Mouse (Mus musculus) kidney, embryonic 14.5 days (tissue): Measurements from ENCODE around the gene Tgfb1i1. TPM values are rescaled to one million over a fixed set of nuclear protein-coding genes. Genes with fewer than 3 reads are reported as not detected.

Experiments used
- ATAC-seq: fragments of 200-750 bp; cut with Nextera tagmentation; 2 replicates; pipeline ENCODE4 v1.8.0; 2017; ENCODE audit warnings: moderate number of reproducible peaks, mild to moderate bottlenecking, moderate TSS enrichment, moderate library complexity; ENCODE audit not compliant: low FRiP score, low TSS enrichment
- H3K27ac ChIP-seq: fragments of 300-500 bp; sonication (generic); 2 replicates; pipeline ENCODE4 v1.5.1; 2014; ENCODE audit warnings: low read depth, mild to moderate bottlenecking, low read length, moderate library complexity, mixed read lengths
- H3K27me3 ChIP-seq: fragments of 300-500 bp; sonication (generic); 2 replicates; pipeline ENCODE4 v1.6.1; 2014; ENCODE audit warnings: mild to moderate bottlenecking, low read length; ENCODE audit not compliant: control insufficient read depth, insufficient read depth
- H3K36me3 ChIP-seq: fragments of 300-500 bp; sonication (generic); 2 replicates; pipeline ENCODE4 v1.6.1; 2014; ENCODE audit warnings: low read length, mixed read lengths; ENCODE audit not compliant: control insufficient read depth, insufficient read depth
- H3K4me1 ChIP-seq: fragments of 300-500 bp; sonication (generic); 2 replicates; pipeline ENCODE4 v1.6.1; 2014; ENCODE audit warnings: low read length, mixed read lengths; ENCODE audit not compliant: control insufficient read depth, insufficient read depth
- H3K4me2 ChIP-seq: fragments of 300-500 bp; sonication (generic); replicated peaks from 2 replicates; pipeline ENCODE4 v1.6.1; 2014; ENCODE audit warnings: low read depth, mild to moderate bottlenecking, low read length
- H3K4me3 ChIP-seq: fragments of 300-500 bp; sonication (generic); 2 replicates; pipeline ENCODE4 v1.5.1; 2014; ENCODE audit warnings: mild to moderate bottlenecking, low read length
- H3K9ac ChIP-seq: fragments of 300-500 bp; sonication (generic); 2 replicates; pipeline ENCODE4 v1.6.1; 2014; ENCODE audit warnings: low read depth, mild to moderate bottlenecking, low read length, moderate library complexity
- H3K9me3 ChIP-seq: fragments of 300-500 bp; sonication (generic); 2 replicates; pipeline ENCODE4 v1.6.1; 2016; ENCODE audit warnings: low read length; ENCODE audit not compliant: control insufficient read depth
- WGBS: fragments of 180-500 bp; shearing (Covaris S2); extraction: QIAGEN DNeasy Blood & Tissue Kit; methylation state at CpG from one replicate; pipeline ENCODE4 v1.1.7; 2014; 5-methylcytosine and 5-hydroxymethylcytosine counted together
- polyA plus RNA-seq: library from polyadenylated mRNA; unstranded; fragments of >200 nt; fragmentation: Nextera tagmentation; extraction: Ambion mirVana; gene quantifications from 2 replicates; pipeline ENCODE4 v1.2.1, GENCODE M21; 2014

Tgfb1i1 gene
- polyA plus RNA-seq, 1 experiment from 2014 or later, result 61.7 TPM

DNA sequence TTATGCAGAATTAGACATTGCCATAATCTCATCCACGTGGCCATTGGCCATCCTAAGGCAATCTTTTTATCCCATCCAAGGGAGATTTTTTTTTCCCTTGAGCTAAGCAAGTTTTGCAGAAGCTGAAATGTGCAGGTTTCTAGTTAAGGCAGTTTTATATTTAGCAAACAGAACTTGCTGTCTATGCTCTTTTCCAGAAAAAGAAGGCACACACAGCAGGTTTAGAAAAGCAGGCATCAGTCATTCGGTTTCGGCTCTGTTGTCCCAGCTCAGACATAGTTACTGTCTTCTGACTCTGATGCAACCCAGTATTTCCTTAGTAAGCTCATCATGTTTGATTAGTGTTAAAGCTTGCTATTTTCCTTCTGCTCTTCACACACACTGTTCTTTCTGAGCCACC lies 25.7 kb upstream of the Tgfb1i1 start:
- Histone ChIP-seq H3K27me3 (no peaks in the 10 kb centered on the region), H3K9ac (no peak overlapping the region), H3K36me3 (no peaks in the 10 kb centered on the region), H3K4me2 (no peak overlapping the region), H3K9me3 (no peaks in the 10 kb centered on the region), H3K4me1 (no peaks in the 10 kb centered on the region), H3K4me3 (no peak overlapping the region), H3K27ac (no peak overlapping the region)
- ATAC-seq, result no peak
- WGBS, result 90% methylated on average over 3 of the region's 3 CpGs

DNA sequence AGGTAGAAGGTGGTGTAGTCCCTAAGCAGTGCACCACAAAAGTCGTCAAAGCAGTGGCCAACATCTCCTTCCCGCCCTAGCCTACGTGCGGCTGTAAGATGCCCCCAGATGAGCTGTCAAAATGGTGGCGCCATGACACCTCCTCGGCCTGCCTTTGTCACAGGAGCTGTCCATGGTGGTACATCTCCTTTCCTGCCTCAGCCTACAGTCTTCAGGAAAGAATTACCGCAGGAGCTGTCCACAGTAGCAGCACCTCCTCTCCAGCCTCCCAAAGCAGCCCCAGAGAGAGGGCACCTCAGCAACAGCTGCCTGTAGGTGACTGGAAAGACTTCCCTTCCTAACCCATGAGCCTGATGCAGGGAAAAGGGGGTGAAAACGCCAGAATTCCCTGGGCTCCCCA lies 14.9 kb upstream of the Tgfb1i1 start:
- Histone ChIP-seq H3K27me3 (0 out of 2 replicates have a peak, but pooled peaks cover 4% of the 10 kb centered on the region), H3K4me1 (peaks cover 3% of the 10 kb centered on the region), H3K9ac (no peak overlapping the region), H3K4me3 (no peak overlapping the region), H3K9me3 (no peaks in the 10 kb centered on the region), H3K4me2 (no peak overlapping the region), H3K27ac (no peak overlapping the region), H3K36me3 (peaks cover 3% of the 10 kb centered on the region; the same call in 1 of the 2 replicates)
- WGBS, result 48% methylated on average over 8 of the region's 8 CpGs
- ATAC-seq, result no peak

DNA sequence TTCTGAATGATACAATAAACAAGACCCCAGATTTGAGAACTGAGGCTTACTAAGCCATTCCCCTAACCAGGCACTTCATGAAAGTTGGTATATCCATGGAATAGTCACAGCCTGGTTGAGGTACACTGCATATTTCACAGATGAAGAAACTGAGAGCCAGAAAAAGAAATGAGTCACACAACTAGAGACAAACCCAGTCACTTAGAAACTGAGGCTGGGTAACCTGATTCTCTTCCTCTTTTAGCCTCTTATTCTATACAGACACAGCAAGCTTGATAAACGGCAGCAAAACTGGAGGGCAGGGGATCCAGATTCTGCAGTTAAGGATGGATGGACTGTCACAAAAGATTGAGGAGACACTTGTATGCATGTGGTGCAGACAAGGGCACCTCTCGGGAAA lies 11.8 kb upstream of the Tgfb1i1 start:
- Histone ChIP-seq H3K4me3 (no peak overlapping the region), H3K27ac (no peak overlapping the region), H3K27me3 (0 out of 2 replicates have a peak, but pooled peaks cover 4% of the 10 kb centered on the region), H3K9me3 (no peaks in the 10 kb centered on the region), H3K9ac (no peak overlapping the region), H3K4me2 (no peak overlapping the region), H3K4me1 (peaks cover 5% of the 10 kb centered on the region), H3K36me3 (peaks cover 3% of the 10 kb centered on the region; the same call in 1 of the 2 replicates)
- no peak for ATAC-seq
- 92% methylated on average over 2 of the region's 2 CpGs for WGBS

DNA sequence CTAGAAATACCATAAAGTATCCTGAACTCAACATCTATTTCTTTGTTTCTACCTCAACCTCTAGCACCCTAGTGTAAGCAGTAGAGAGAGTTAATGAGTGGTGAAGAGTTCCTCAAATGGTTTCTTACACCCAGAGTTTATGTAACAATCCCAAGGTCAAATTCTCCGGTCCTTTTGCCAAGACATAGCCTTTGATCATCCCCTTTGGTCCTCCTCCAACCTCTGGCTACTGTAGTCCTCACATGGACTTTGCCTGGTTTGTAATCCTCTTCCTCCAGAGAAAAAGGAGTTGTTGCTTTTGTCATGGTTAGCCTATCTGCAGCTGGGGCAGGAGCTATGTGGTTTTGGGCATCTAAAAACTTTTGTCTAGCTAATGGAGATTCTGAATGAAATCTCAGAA lies 11.1 kb upstream of the Tgfb1i1 start:
- no peak overlapping the region for H3K9ac ChIP-seq
- H3K4me1 ChIP-seq, result peaks cover 5% of the 10 kb centered on the region
- 86% methylated on average over 1 of the region's 1 CpGs for WGBS
- peaks cover 10% of the 10 kb centered on the region; the same call in 1 of the 2 replicates for H3K36me3 ChIP-seq
- no peaks in the 10 kb centered on the region for H3K9me3 ChIP-seq
- H3K27me3 ChIP-seq, result 0 out of 2 replicates have a peak, but pooled peaks cover 4% of the 10 kb centered on the region
- H3K4me2 ChIP-seq, result no peak overlapping the region
- no peak overlapping the region for H3K27ac ChIP-seq
- no peak overlapping the region for H3K4me3 ChIP-seq
- ATAC-seq, result no peak

DNA sequence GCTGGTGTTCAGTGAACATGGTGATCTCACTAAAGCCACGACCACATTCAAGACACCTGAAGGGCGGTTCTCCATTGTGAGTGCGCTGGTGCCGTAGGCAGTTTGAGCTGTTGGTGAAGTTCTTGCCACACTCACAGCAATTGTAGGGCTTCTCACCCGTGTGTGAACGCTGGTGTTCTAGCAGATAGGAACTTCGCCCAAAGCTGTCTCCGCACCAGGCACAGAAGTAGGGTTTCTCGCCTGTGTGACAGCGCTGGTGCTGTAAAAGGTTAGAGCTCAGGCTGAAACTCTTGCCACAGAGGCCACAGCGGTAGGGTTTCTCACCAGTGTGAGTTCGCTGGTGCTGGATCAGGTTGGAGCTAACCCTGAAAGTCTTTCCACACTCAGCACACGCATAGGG lies 10.2 kb upstream of the Tgfb1i1 start:
- H3K4me2 ChIP-seq, result peak overlapping the region; percentile 75; the same call in 1 of the 2 replicates
- peaks cover 19% of the 10 kb centered on the region; the same call in 1 of the 2 replicates for H3K36me3 ChIP-seq
- no peaks in the 10 kb centered on the region for H3K9me3 ChIP-seq
- 95% methylated on average over 13 of the region's 13 CpGs for WGBS
- ATAC-seq, result no peak
- H3K4me3 ChIP-seq, result no peak overlapping the region
- H3K9ac ChIP-seq, result no peak overlapping the region
- peaks cover 5% of the 10 kb centered on the region for H3K4me1 ChIP-seq
- 0 out of 2 replicates have a peak, but pooled peaks cover 1% of the 10 kb centered on the region for H3K27me3 ChIP-seq
- no peak overlapping the region for H3K27ac ChIP-seq

DNA sequence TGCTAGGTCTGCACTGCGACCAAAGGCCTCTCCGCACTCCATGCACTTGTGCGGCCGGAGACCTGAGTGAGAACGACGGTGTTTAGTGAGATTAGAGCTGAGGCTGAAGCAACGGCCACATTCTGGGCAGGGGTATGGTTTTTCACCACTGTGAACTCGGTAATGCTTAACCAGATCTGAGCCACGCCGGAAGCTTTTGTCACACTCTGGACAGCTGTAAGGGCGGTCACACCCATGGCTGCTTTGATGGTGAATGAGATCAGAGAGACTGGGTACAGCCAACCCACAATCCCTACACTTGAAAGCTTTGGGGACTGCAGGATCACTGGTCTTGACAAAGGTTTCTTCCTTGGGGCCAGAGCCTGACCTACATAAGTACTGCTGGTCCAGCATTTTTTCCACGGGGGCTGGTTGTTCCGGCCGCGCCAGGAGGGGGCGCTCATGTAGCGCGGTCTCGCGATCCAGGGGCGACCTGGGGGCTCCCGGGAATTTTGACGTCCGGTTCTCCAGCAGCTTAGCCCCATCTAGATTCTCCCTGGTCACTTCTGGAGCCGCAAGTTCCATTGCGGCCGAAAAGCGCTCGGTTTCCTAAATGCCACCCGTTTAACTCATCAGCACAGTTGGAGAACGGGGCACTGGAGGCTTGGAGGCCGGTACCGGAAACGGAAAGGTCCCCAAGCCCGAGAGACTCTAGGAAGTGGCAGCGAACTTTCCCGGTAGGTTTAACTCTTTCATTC lies 9.6 kb upstream of the Tgfb1i1 start, which contains the start of gene Armc5:
Armc5 (plus strand) TSS at position 487 of the 737 bp plus-strand sequence.
- Histone ChIP-seq H3K4me2 (peak within 1 kb of the TSS; percentile 75), H3K36me3 (peaks cover 24% of the 10 kb centered on the region; the same call in 1 of the 2 replicates), H3K27ac (peak within 1 kb of the TSS; percentile 97), H3K4me3 (peak within 1 kb of the TSS; percentile 79), H3K9me3 (no peaks in the 10 kb centered on the region), H3K9ac (peak within 1 kb of the TSS; percentile 86), H3K27me3 (no peaks in the 10 kb centered on the region), H3K4me1 (peaks cover 5% of the 10 kb centered on the region)
- WGBS, result 26% methylated on average over 37 of the region's 37 CpGs
- ATAC-seq, result peak; percentile 17

DNA sequence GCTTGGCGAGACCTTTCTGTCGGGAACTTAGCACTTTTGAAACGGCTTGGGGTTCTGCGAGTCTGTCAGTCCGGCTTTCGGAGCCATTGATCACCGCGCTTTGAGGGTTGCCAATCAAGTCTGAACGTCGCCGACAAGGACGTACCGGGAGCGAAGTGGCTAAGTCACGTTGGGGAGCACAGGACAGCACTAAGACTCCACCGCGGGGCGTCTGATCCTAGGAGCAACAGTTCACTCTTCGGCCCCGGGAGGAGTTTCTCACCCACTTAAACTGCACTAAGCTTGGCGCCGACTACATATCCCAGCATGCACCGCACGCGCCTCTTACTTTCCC lies 9.1 kb upstream of the Tgfb1i1 start:
- Histone ChIP-seq H3K27ac (peak overlapping the region; percentile 97), H3K4me3 (peak overlapping the region; percentile 79), H3K9ac (peak overlapping the region; percentile 86), H3K4me2 (peak overlapping the region; percentile 75), H3K36me3 (peaks cover 30% of the 10 kb centered on the region; the same call in 1 of the 2 replicates), H3K27me3 (no peaks in the 10 kb centered on the region), H3K4me1 (peaks cover 5% of the 10 kb centered on the region), H3K9me3 (no peaks in the 10 kb centered on the region)
- ATAC-seq, result no peak
- WGBS, result under 1% methylated on average over 25 of the region's 25 CpGs

DNA sequence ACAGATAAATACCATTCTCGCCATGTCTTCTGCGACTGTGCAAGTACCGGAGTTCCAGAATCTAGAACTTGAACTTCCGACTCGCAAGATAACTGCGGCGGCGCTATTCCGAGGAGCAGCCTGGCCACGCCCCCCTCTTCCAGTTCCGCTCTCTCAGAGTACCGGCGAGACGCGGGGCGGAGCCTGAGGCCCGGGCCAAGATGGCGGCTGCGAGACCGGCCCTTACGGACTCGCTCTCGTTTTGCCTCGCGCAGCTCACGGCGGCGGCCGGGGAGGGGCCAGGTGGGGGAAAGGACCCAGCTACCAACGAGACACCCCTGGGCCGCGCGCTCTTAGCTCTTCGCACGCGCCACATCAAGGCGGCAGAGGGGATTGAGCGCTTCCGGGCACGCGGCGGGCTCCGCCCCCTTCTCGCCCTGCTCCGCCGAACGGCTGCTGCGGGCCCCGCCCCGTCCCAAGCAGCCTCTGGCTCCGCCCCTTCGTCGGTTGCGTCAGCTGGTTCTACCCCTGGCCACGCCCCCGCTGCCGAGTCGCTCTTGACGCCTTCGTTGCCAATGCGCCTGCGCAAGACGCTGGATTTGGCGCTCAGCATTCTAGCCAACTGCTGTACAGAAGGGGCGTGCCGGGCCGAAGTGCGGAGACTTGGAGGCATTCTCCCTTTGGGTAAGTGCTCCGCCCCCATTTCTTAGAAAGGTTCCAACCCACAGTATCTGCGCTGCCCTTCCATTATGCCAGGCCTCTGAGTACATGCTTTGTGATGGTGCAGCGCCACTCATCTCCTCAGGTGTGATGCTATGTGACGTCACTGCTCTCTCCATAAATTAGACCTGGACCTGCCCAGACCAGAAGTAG lies 8.5 kb upstream of the Tgfb1i1 start, which contains the start of gene 9130023H24Rik:
9130023H24Rik (minus strand) TSS at position 105 of the 852 bp plus-strand sequence.
- Histone ChIP-seq H3K4me2 (peak within 1 kb of the TSS; percentile 75), H3K9me3 (no peaks in the 10 kb centered on the region), H3K36me3 (peaks cover 36% of the 10 kb centered on the region; the same call in 1 of the 2 replicates), H3K4me3 (peak within 1 kb of the TSS; percentile 79), H3K27me3 (no peaks in the 10 kb centered on the region), H3K27ac (peak within 1 kb of the TSS; percentile 97), H3K4me1 (peaks cover 5% of the 10 kb centered on the region), H3K9ac (peak within 1 kb of the TSS; percentile 86)
- under 1% methylated on average over 67 of the region's 72 CpGs for WGBS
- ATAC-seq, result peak; percentile 91
